Mouse (Mus musculus): ENCODE results near the gene Cdh13. TPM values are rescaled to one million over a fixed set of nuclear protein-coding genes. Genes with fewer than 3 reads are reported as not detected.

Cdh13 gene
- polyA plus RNA-seq, 1 experiment from 2014 or later, result 0.45 TPM

DNA sequence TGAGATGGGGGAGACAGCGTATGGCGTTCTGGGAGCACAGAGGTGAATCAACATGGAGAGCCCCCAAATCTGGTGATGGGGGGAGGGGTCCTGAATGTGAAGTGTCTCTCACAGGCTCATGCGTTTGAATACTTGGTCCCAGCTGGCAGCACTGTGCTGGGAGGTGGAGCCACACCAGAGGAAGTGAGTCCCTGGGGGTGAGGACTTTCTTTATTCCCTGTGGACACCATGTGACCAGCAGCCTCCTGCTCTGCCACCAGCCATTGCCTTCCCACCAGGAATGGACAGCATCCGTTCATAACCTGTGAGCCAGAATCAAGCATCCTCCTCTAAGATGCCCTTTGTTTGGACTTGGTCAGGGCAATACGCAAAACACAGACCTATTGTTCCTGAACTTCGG, 788.8 kb downstream of the Cdh13 start:
- DNase-seq, result no peak
- Histone ChIP-seq H3K9me3 (replicated peaks) (no peaks in the 10 kb centered on the region; the same call in 1 of the 2 replicates), H3K36me3 (no peaks in the 10 kb centered on the region), H3K27ac (no peak overlapping the region), H3K4me2 (no peak overlapping the region), H3K27me3 (no peaks in the 10 kb centered on the region), H3K4me1 (replicated peaks) (no peaks in the 10 kb centered on the region), H3K9ac (no peak overlapping the region), H3K4me3 (replicated peaks) (no peak overlapping the region)
- ATAC-seq (ENCODE audit: low read depth), result no peak
- WGBS (ENCODE audit: insufficient replicate concordance), result 62% methylated on average over 6 of the region's 6 CpGs

DNA sequence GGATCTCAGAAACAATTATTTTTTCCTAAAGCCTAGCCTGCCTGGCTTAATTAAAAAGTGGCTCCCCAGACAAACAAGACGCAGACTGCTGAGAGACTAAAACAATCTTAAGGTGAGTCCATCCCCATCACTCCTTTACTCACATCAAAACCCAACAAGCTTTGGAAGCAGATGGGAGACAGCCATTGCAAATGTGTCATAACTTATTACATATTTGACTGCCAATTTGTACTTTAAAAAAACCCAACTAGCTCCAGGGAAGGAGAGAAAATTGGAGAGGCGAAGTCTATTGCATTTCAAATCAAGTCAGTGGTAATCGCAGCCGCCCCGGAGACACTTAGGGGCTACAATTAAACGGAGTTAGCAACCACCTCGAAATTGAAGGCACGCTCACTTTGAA, 801.5 kb downstream of the Cdh13 start:
- Histone ChIP-seq H3K4me2 (no peak overlapping the region), H3K27me3 (no peaks in the 10 kb centered on the region), H3K27ac (no peak overlapping the region), H3K36me3 (no peaks in the 10 kb centered on the region), H3K9me3 (replicated peaks) (no peaks in the 10 kb centered on the region), H3K4me3 (replicated peaks) (no peak overlapping the region), H3K4me1 (replicated peaks) (no peaks in the 10 kb centered on the region), H3K9ac (no peak overlapping the region)
- DNase-seq (no peak), ATAC-seq (ENCODE audit: low read depth) (no peak)
- 73% methylated on average over 8 of the region's 8 CpGs for WGBS (ENCODE audit: insufficient replicate concordance)

DNA sequence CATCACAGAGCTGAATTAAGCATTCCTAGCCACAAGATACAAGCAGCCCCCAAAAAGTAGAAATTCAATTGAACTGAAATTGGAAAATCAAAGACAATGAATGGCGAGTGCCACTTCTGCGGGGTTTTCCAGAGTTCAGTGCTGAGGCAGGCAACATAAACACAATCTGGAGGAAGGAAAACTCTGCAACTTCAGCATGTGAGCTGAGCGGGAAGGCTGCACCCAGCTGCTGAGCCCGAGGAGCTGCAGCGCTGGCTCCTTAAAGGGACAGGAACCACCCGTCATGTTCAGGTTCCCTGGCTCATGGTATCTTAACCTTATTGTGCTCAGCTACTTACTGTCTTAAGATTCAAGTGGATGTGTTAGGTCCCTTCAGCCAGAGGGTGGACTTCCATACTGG, 814.7 kb downstream of the Cdh13 start:
- Histone ChIP-seq H3K27ac (no peak overlapping the region), H3K4me3 (replicated peaks) (no peak overlapping the region), H3K9me3 (replicated peaks) (peaks cover 17% of the 10 kb centered on the region; the same call in 1 of the 2 replicates), H3K4me1 (replicated peaks) (no peaks in the 10 kb centered on the region), H3K36me3 (no peaks in the 10 kb centered on the region), H3K9ac (no peak overlapping the region), H3K27me3 (no peaks in the 10 kb centered on the region), H3K4me2 (no peak overlapping the region)
- 39% methylated on average over 6 of the region's 6 CpGs for WGBS (ENCODE audit: insufficient replicate concordance)
- no peak for ATAC-seq (ENCODE audit: low read depth)
- DNase-seq, result no peak

DNA sequence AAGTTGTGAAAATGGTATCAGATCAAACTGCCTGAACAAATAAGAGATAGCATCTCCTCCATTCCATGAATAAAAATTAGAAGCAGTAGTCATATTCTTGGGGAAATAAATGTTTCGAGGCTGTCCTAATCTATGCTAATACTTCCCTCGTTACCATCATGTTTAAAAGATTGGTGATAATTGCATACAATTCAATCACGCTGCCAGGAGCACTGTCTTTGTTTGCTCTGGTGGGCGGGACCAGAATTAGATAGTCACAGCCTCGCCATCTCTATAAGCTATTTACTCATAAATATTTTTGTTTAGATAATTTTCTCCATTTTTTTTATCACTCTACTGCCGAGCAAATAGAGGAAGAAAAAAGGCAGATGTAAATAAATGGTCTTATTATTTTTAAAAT, 819.3 kb downstream of the Cdh13 start:
- ATAC-seq (ENCODE audit: low read depth) (no peak), DNase-seq (no peak)
- H3K4me3 ChIP-seq (replicated peaks), result no peak overlapping the region
- no peaks in the 10 kb centered on the region for H3K36me3 ChIP-seq
- no peak overlapping the region for H3K27ac ChIP-seq
- no peak overlapping the region for H3K9ac ChIP-seq
- WGBS (ENCODE audit: insufficient replicate concordance), result 62% methylated on average over 6 of the region's 6 CpGs
- H3K4me1 ChIP-seq (replicated peaks), result no peaks in the 10 kb centered on the region
- peaks cover 18% of the 10 kb centered on the region for H3K9me3 ChIP-seq (replicated peaks)
- H3K4me2 ChIP-seq, result no peak overlapping the region
- no peaks in the 10 kb centered on the region for H3K27me3 ChIP-seq

DNA sequence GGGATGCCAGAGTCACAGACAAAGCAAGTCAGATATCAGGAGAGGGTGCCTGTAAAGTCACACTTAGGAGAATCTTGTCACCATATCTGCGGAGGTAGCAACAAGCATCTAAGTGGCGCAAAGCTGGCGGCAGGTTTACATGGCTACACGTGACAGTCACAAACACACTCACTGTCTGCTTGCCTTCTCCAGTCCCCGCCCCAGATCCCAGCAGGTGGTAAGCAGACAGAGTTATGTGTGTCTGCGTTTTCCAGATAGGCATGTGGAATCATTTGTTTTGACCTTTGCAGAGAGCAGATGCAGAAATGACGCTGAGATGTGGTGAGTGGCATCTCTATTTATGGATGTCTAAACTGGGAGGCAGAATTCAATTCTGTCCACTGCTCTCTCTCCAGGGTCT, 826.1 kb downstream of the Cdh13 start:
- no peaks in the 10 kb centered on the region for H3K27me3 ChIP-seq
- no peak overlapping the region for H3K4me2 ChIP-seq
- peaks cover 9% of the 10 kb centered on the region; the same call in 1 of the 2 replicates for H3K9me3 ChIP-seq (replicated peaks)
- no peak overlapping the region for H3K4me3 ChIP-seq (replicated peaks)
- H3K4me1 ChIP-seq (replicated peaks), result no peaks in the 10 kb centered on the region
- H3K27ac ChIP-seq, result no peak overlapping the region
- no peak for DNase-seq
- WGBS (ENCODE audit: insufficient replicate concordance), result 65% methylated on average over 7 of the region's 7 CpGs
- no peak for ATAC-seq (ENCODE audit: low read depth)
- H3K36me3 ChIP-seq, result no peaks in the 10 kb centered on the region
- no peak overlapping the region for H3K9ac ChIP-seq

DNA sequence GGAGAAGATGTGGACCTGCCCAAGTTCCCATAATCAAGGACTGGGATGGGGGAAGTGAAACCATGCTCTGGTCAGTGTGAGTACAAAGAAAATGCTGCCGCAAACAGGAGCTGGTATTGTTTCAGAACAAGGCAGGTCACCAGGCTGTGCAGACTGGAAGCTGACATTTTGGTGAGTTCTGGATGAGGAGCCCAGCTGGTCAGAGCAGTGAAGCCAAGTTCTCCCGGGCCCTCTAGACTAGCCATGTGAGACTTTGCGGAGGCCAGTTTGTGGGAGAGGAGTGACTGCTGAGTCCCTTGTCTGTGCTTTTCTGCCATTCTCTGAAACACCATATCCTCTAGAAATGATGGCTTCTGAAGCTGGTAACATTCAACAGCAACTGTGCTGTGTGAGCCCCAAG, 829.3 kb downstream of the Cdh13 start:
- no peak for DNase-seq
- Histone ChIP-seq H3K36me3 (no peaks in the 10 kb centered on the region), H3K9me3 (replicated peaks) (no peaks in the 10 kb centered on the region), H3K4me3 (replicated peaks) (no peak overlapping the region), H3K27me3 (no peaks in the 10 kb centered on the region), H3K4me2 (no peak overlapping the region), H3K4me1 (replicated peaks) (no peaks in the 10 kb centered on the region), H3K9ac (no peak overlapping the region), H3K27ac (no peak overlapping the region)
- 76% methylated on average over 3 of the region's 3 CpGs for WGBS (ENCODE audit: insufficient replicate concordance)
- no peak for ATAC-seq (ENCODE audit: low read depth)

DNA sequence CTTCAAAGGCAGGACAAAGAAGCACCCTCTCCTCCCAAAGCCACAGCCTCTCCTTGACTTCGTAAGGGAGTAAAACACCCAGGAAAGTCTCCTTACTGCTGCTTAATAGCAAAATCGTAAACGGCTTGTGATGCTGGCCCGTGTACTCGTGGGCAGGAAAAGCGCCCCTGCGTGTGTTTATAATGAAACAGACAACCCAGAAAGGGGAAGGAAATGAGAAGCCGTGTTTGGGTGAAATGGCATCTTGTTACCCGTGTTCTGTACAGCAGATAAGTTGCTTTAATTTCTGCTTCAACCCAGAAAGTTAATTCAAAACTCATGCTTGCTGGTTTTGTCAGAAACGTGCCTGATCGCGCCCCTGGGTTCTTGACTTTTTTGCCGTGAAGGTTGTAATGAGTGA, 837.7 kb downstream of the Cdh13 start:
- Histone ChIP-seq H3K9ac (no peak overlapping the region), H3K4me2 (no peak overlapping the region), H3K9me3 (replicated peaks) (peaks cover 12% of the 10 kb centered on the region; the same call in 1 of the 2 replicates), H3K4me3 (replicated peaks) (no peak overlapping the region), H3K4me1 (replicated peaks) (no peaks in the 10 kb centered on the region), H3K27ac (no peak overlapping the region), H3K36me3 (no peaks in the 10 kb centered on the region), H3K27me3 (no peaks in the 10 kb centered on the region)
- ATAC-seq (ENCODE audit: low read depth) (no peak), DNase-seq (no peak)
- 50% methylated on average over 13 of the region's 13 CpGs for WGBS (ENCODE audit: insufficient replicate concordance)

DNA sequence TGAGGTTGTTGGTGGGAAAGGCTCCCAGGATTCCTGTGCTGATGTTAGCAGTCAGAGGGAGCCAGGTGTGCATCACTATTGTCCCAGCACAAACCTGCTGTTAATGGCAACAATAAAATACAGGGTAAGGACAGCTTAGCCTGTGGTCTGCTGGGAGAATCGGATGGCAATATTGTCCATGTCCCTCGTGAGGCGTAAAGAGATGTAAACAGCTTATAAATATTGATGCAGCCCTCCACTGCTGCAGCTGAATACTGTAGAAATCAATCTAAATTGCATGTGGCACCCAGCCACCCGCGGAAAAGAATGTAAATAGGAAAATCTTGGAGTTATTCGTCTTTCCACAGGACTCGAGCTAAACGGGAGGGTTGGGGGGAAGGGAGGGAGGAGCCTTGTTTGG, 844.3 kb downstream of the Cdh13 start:
- DNase-seq, result no peak

DNA sequence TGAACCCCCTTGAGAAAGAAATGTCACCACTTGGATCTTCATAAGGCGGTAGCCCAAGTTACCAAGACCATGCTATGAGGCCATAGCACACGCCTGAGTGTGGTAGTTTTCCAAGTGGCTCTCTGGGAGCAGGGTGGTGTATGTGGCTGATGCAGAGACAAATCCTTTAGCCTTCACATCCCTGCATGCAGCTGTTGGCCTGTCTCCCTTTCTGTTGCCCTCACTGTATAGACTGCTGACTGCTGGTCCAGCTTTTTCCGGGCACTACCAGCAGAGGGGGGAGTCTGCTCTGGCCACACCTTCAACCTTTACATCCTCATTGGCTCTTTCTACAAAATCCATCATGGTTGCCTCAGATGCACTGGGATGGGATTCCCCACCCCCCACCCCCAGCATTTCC, 844.7 kb downstream of the Cdh13 start:
- no peaks in the 10 kb centered on the region for H3K4me1 ChIP-seq (replicated peaks)
- WGBS (ENCODE audit: insufficient replicate concordance), result 64% methylated on average over 3 of the region's 3 CpGs
- H3K4me3 ChIP-seq (replicated peaks), result no peak overlapping the region
- no peak overlapping the region for H3K9ac ChIP-seq
- peaks cover 9% of the 10 kb centered on the region; the same call in 1 of the 2 replicates for H3K9me3 ChIP-seq (replicated peaks)
- no peaks in the 10 kb centered on the region for H3K36me3 ChIP-seq
- no peak overlapping the region for H3K4me2 ChIP-seq
- no peaks in the 10 kb centered on the region for H3K27me3 ChIP-seq
- ATAC-seq (ENCODE audit: low read depth) (no peak), DNase-seq (no peak)
- no peak overlapping the region for H3K27ac ChIP-seq

More for the DNA sequence above, 844.3 kb downstream of the Cdh13 start:
- Histone ChIP-seq H3K4me1 (replicated peaks) (no peaks in the 10 kb centered on the region), H3K36me3 (no peaks in the 10 kb centered on the region), H3K4me3 (replicated peaks) (no peak overlapping the region), H3K9me3 (replicated peaks) (peaks cover 9% of the 10 kb centered on the region; the same call in 1 of the 2 replicates), H3K4me2 (no peak overlapping the region), H3K27me3 (no peaks in the 10 kb centered on the region), H3K9ac (no peak overlapping the region), H3K27ac (no peak overlapping the region)
- 60% methylated on average over 8 of the region's 8 CpGs for WGBS (ENCODE audit: insufficient replicate concordance)
- no peak for ATAC-seq (ENCODE audit: low read depth)

DNA sequence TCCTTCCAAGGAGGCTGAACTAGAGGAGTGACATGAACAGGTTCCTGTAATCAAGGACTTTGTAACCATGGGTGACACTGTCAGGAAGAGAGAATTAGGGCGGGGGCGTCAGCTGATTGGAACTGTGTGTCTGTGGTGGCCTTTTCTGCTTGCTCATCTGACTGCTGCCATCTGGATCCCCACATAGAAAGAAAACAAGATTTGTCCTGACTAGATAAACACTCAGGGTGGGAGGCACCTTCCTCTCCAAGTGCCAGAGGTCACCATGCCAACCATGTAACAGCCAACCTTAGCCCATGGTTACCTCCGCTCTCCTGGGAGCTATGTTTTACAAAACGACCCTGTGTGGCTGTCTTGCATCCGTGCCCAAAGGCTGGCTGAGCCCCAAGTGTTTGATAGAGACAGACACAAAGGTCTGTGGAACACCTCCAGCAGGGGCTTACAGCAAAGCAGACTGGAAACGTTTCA, 873.0 kb downstream of the Cdh13 start:
- H3K4me1 ChIP-seq (replicated peaks), result no peaks in the 10 kb centered on the region
- 56% methylated on average over 6 of the region's 6 CpGs for WGBS (ENCODE audit: insufficient replicate concordance)
- no peak overlapping the region for H3K4me2 ChIP-seq
- no peak overlapping the region for H3K27ac ChIP-seq
- no peaks in the 10 kb centered on the region for H3K27me3 ChIP-seq
- ATAC-seq (ENCODE audit: low read depth) (no peak), DNase-seq (no peak)
- H3K9ac ChIP-seq, result no peak overlapping the region
- H3K9me3 ChIP-seq (replicated peaks), result 0 out of 2 replicates have a peak, but pooled peaks cover 3% of the 10 kb centered on the region
- no peaks in the 10 kb centered on the region for H3K36me3 ChIP-seq
- H3K4me3 ChIP-seq (replicated peaks), result no peak overlapping the region

DNA sequence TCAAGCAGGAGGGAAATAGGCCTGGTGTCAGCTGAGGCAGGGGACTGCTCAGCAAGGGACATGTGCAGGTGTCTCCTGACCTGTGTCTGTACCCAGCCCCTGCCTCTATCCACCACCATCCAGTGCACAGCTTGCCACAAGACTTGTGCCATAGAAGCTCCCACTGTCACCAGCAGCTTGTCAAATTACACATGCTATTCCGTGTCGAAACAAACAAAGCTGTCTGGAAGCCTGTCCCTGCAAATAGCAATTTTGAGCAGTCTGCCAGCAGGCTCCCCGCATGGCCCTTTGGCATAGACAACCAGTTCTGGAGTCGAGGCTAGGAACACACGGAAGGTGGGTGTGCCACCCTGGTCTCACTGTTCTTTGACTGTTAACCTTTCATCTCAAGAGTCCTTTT, 875.1 kb downstream of the Cdh13 start:
- no peak overlapping the region for H3K4me2 ChIP-seq
- H3K27me3 ChIP-seq, result no peaks in the 10 kb centered on the region
- 77% methylated on average over 5 of the region's 5 CpGs for WGBS (ENCODE audit: insufficient replicate concordance)
- H3K9me3 ChIP-seq (replicated peaks), result peaks cover 3% of the 10 kb centered on the region; the same call in 1 of the 2 replicates
- H3K9ac ChIP-seq, result no peak overlapping the region
- H3K4me3 ChIP-seq (replicated peaks), result no peak overlapping the region
- H3K36me3 ChIP-seq, result no peaks in the 10 kb centered on the region
- H3K4me1 ChIP-seq (replicated peaks), result no peaks in the 10 kb centered on the region
- no peak for ATAC-seq (ENCODE audit: low read depth)
- DNase-seq, result no peak
- H3K27ac ChIP-seq, result no peak overlapping the region

DNA sequence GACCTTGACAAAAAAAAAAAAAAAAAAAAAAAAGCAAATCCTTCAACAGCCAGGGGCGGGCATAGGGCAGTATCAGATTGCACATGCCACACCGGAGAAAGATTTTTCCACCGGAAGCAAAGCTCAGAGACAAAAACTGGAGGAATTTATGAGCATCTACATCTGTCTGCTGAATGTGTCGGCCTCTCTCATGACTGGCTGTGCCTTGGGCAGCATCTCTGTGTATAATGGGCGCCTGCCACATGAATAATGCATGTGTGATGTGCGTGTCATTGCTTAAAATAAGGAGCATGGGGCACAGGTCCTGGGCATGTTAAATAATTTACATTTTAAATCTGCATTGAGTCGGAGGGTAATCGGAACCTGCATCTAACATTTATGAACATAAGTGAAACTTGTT, 876.3 kb downstream of the Cdh13 start:
- Histone ChIP-seq H3K9ac (no peak overlapping the region), H3K27ac (no peak overlapping the region), H3K27me3 (no peaks in the 10 kb centered on the region), H3K36me3 (no peaks in the 10 kb centered on the region), H3K9me3 (replicated peaks) (peaks cover 10% of the 10 kb centered on the region; the same call in 1 of the 2 replicates), H3K4me3 (replicated peaks) (no peak overlapping the region), H3K4me2 (no peak overlapping the region), H3K4me1 (replicated peaks) (no peaks in the 10 kb centered on the region)
- WGBS (ENCODE audit: insufficient replicate concordance), result 61% methylated on average over 8 of the region's 8 CpGs
- ATAC-seq (ENCODE audit: low read depth), result no peak
- no peak for DNase-seq
